8 mouse cellular contexts compared by ENCODE assay signal in genomic region chr10:67537151-67537994, GRCm38 (mm10). TPM values are rescaled to one million over a fixed set of nuclear protein-coding genes. Genes with fewer than 3 reads are reported as not detected.
DNase-seq lines count a peak whose midpoint lies in the region; ATAC-seq lines count a peak whose summit lies in the region.

No protein-coding gene starts in this region.

- no peaks in the 10 kb centered on the region for H3K36me3 ChIP-seq in heart, embryonic 14.5 days (ENCODE audit: control insufficient read depth, insufficient read depth, low read length)
- H3K36me3 ChIP-seq in liver, embryonic 13.5 days, result no peaks in the 10 kb centered on the region
- H3K36me3 ChIP-seq in stomach, embryonic 16.5 days (ENCODE audit: control insufficient read depth, insufficient read depth, low read length), result no peaks in the 10 kb centered on the region

- H3K4me2 ChIP-seq in heart, embryonic 14.5 days (ENCODE audit: low read length), result peak overlapping the region; percentile 98
- peak overlapping the region; percentile 89 for H3K4me2 ChIP-seq in liver, embryonic 13.5 days
- H3K4me2 ChIP-seq in stomach, embryonic 16.5 days (ENCODE audit: low read depth, low read length), result peak overlapping the region; percentile 99

- peak overlapping the region; percentile 71 for H3K4me3 ChIP-seq in heart, embryonic 14.5 days (ENCODE audit: control insufficient read depth in 1 of 2, insufficient read depth in 1 of 2, low read depth in 1 of 2, low read length in 2 of 2)
- H3K4me3 ChIP-seq in liver, embryonic 13.5 days (replicated peaks), result peak overlapping the region; percentile 67
- peak overlapping the region; percentile 59 for H3K4me3 ChIP-seq in stomach, embryonic 16.5 days (replicated peaks; ENCODE audit: low read length)

- DNase-seq in CD4-positive helper T cell, adult 2 months (ENCODE audit: low read depth, low spot score), result peak; percentile 98
- peak; percentile 73 for DNase-seq in brain, embryonic 18.5 days (ENCODE audit: low read depth, low spot score)
- peak; percentile 94 for DNase-seq in kidney, postnatal 14 days
- peak; percentile 71 for DNase-seq in liver, embryonic 13.5 days
- peak; percentile 87 for DNase-seq in neural tube, embryonic 10.5 days (ENCODE audit: extremely low spot score, low spot score)

- H3K27me3 ChIP-seq in heart, embryonic 14.5 days (ENCODE audit: control insufficient read depth, insufficient read depth, low read length), result peaks cover 76% of the 10 kb centered on the region
- peaks cover 100% of the 10 kb centered on the region for H3K27me3 ChIP-seq in liver, embryonic 13.5 days
- H3K27me3 ChIP-seq in stomach, embryonic 16.5 days (ENCODE audit: control insufficient read depth, insufficient read depth, low read length), result peaks cover 72% of the 10 kb centered on the region

- peak overlapping the region in 1 of 2 experiments; percentile 83; a peak in 2 of 4 replicates for H3K27ac ChIP-seq in heart, embryonic 14.5 days (replicated peaks in 1 of 2; ENCODE audit: control insufficient read depth in 1 of 2, insufficient read depth in 1 of 2, low read depth in 2 of 2, low read length in 2 of 2)
- H3K27ac ChIP-seq in liver, embryonic 13.5 days, result no peak overlapping the region
- H3K27ac ChIP-seq in stomach, embryonic 16.5 days (ENCODE audit: low read length), result peak overlapping the region; percentile 61

- peak; percentile 58 for ATAC-seq in erythroid progenitor cell, adult 5-6 weeks (replicated peaks; ENCODE audit: low FRiP score, poor library complexity, severe bottlenecking)
- peak; percentile 85 for ATAC-seq in heart, embryonic 14.5 days (ENCODE audit: insufficient number of reproducible peaks, insufficient read depth, low FRiP score, low read depth)
- ATAC-seq in liver, embryonic 13.5 days (ENCODE audit: low read depth), result peak; percentile 87
- peak; percentile 89 for ATAC-seq in stomach, embryonic 16.5 days (ENCODE audit: insufficient read depth, low FRiP score)

- H3K4me1 ChIP-seq in heart, embryonic 14.5 days (ENCODE audit: control insufficient read depth in 2 of 2, insufficient read depth in 2 of 2, low read length in 2 of 2), result peaks cover 7 to 34% of the 10 kb centered on the region in 2 experiments; a peak in 3 of 4 replicates
- H3K4me1 ChIP-seq in liver, embryonic 13.5 days (replicated peaks), result peaks cover 37% of the 10 kb centered on the region
- H3K4me1 ChIP-seq in stomach, embryonic 16.5 days (ENCODE audit: control insufficient read depth, insufficient read depth, low read length), result peaks cover 26% of the 10 kb centered on the region

- WGBS in heart, embryonic 14.5 days, result under 1% methylated on average over 51 of the region's 51 CpGs
- under 1% methylated on average over 51 of the region's 51 CpGs for WGBS in liver, embryonic 13.5 days (ENCODE audit: insufficient replicate concordance)
- WGBS in stomach, embryonic 16.5 days, result under 1% methylated on average over 51 of the region's 51 CpGs

- no peaks in the 10 kb centered on the region for H3K9me3 ChIP-seq in heart, embryonic 14.5 days (ENCODE audit: control insufficient read depth, low read length)
- H3K9me3 ChIP-seq in liver, embryonic 13.5 days (replicated peaks), result no peaks in the 10 kb centered on the region
- H3K9me3 ChIP-seq in stomach, embryonic 16.5 days (replicated peaks; ENCODE audit: control insufficient read depth, low read length), result no peaks in the 10 kb centered on the region

- peak overlapping the region; percentile 69 for H3K9ac ChIP-seq in heart, embryonic 14.5 days (ENCODE audit: low read length)
- peak overlapping the region; percentile 45 for H3K9ac ChIP-seq in liver, embryonic 13.5 days
- H3K9ac ChIP-seq in stomach, embryonic 16.5 days (ENCODE audit: low read length), result peak overlapping the region; percentile 71

RNA-seq across cellular contexts. Expression of gene Egr2, which starts 2.1 kb away (rescaled TPM):
- total RNA-seq in erythroid progenitor cell, adult 5-6 weeks (2015; ENCODE audit: low replicate concordance), result not detected in 2 replicates
- total RNA-seq in erythroid progenitor cell, adult 5-6 weeks (2017; ENCODE audit: low replicate concordance), result 1.4 and 4.7 TPM in 2 replicates
- polyA plus RNA-seq in heart, embryonic 14.5 days (2014; fragmentation: Nextera tagmentation; extraction: Ambion mirVana), result 0.80 and 0.93 TPM in 2 replicates
- polyA plus RNA-seq in liver, embryonic 13.5 days (2015; fragmentation: Nextera tagmentation; extraction: Ambion mirVana), result 0.12 and 0.22 TPM in 2 replicates
- polyA plus RNA-seq in stomach, embryonic 16.5 days (2015; fragmentation: Nextera tagmentation; extraction: Ambion mirVana), result 0.32 and 0.34 TPM in 2 replicates

RNA-seq across cellular contexts. Expression of gene Ado, which starts 11.4 kb away (rescaled TPM):
- 1.8 and 5.4 TPM in 2 replicates for total RNA-seq in erythroid progenitor cell, adult 5-6 weeks (2015; ENCODE audit: low replicate concordance)
- 1.7 and 6.9 TPM in 2 replicates for total RNA-seq in erythroid progenitor cell, adult 5-6 weeks (2017; ENCODE audit: low replicate concordance)
- 45.2 and 48.5 TPM in 2 replicates for polyA plus RNA-seq in heart, embryonic 14.5 days (2014; fragmentation: Nextera tagmentation; extraction: Ambion mirVana)
- 15.9 and 20.1 TPM in 2 replicates for polyA plus RNA-seq in liver, embryonic 13.5 days (2015; fragmentation: Nextera tagmentation; extraction: Ambion mirVana)
- 50.6 and 51.9 TPM in 2 replicates for polyA plus RNA-seq in stomach, embryonic 16.5 days (2015; fragmentation: Nextera tagmentation; extraction: Ambion mirVana)
